Mouse (Mus musculus) gastrocnemius, postnatal 36 days (tissue): ENCODE data around the gene Diaph3. TPM values are rescaled to one million over a fixed set of nuclear protein-coding genes. Genes with fewer than 3 reads are reported as not detected.
"Not testable (repeated sequence)": the region's sequence is repeated elsewhere in the genome, so short reads cannot be mapped to it uniquely, and the experiment has no call there.

Experiments used
- DNase-seq, 2 experiments: peaks; one replicate each; pipeline ENCODE4 v3.0.0; 2022
- intact Hi-C: fragments of 180-260 bp; cut with DNase I; formaldehyde crosslinking; loops from one replicate; pipeline ENCODE4 v1.15.1; 2025
- total RNA-seq, 2 experiments: library from RNA; stranded (reverse); gene quantifications; 2 replicates each; pipeline ENCODE4 v1.2.3; 2021

The Diaph3 gene
- total RNA-seq, 2 experiments from 2014 or later: 0.72 to 0.74 TPM

GRCm38 (mm10) chr14:86748876-86749275 lies 392.2 kb downstream of the Diaph3 start:
- intact Hi-C loops: no loop called here
- DNase-seq: no peak

DNA sequence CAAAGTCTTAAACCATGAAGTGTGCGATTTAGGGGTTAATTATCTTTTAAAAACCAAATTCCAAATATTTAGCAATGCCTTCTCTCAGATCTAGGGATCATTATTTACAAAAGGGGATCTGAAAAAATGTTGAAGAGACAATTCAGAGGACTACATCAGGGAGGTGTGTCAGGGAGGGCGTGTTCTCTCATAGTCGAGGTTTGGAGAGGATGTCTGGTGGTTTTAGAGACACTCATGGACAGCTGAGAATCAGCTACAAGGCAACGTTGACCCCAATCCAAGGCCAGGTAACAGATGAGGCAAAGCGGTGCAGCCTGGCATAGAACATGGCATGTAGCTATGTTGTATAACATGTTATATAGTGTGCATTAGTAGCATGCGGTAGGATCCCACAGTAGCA lies 396.5 kb downstream of the Diaph3 start:
- intact Hi-C loops: no loop called here
- DNase-seq: no peak

- no peak for DNase-seq
Measured at GRCm38 (mm10) chr14:86741855-86742531, 399.0 kb downstream of the Diaph3 start.

GRCm38 (mm10) chr14:86738916-86739315 lies 402.1 kb downstream of the Diaph3 start:
- intact Hi-C loops: no loop called here
- no peak for DNase-seq

More at GRCm38 (mm10) chr14:86741855-86742531, 399.0 kb downstream of the Diaph3 start:
- intact Hi-C loops: no loop called here

GRCm38 (mm10) chr14:86736646-86737045 lies 404.4 kb downstream of the Diaph3 start:
- intact Hi-C loops: no loop called here
- no peak for DNase-seq

GRCm38 (mm10) chr14:86731300-86731699 lies 409.7 kb downstream of the Diaph3 start:
- intact Hi-C loops: no loop called here
- no peak for DNase-seq

DNA sequence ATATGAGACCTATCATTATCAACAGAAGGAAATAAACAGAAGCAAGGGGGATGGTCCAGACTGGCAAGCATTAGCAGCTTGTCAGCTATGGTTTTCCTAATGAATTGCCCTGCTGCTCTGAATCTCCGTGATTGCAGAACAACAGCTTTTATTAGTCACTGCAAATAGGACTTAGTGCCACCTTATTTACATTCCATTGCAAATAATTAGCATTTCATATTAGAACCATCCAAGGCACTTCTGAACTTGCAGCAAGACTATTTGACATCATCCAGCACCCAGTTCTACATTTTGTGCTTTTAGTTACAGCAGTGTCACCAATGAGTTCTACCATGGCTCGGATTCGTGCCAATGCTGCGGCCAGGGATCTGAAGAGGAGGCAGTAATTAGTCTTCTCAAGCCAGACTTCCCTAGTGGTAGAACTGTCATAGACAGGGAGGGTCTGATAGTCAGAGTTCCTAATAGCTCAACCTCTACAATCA lies 411.4 kb downstream of the Diaph3 start:
- intact Hi-C loops: no loop called here
- DNase-seq: no peak

DNA sequence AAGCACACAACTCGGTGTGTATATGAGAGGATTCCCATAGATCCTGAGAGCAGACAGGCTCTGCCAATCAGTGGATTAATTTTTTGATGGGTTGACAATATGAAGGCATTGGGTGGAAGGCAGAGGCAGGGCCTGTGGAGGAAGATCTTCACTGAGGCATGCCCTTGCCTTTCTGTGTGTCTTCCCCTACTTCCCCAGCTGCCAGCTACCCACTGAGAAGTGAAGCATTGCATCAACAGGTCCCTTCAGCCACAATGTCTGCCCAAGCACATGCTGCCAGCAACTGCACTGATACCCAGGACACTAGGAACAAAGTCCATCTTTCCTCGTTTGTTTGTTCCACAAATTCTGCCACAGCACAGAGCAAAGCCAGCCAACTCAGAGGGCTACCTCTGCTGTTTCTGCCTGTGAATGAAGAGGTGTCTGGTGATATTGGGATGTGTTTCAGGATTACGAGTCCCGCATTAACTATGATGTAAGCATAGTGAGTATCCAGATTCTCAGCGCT lies 413.4 kb downstream of the Diaph3 start:
- DNase-seq: no peak
- intact Hi-C loops: no loop called here

DNA sequence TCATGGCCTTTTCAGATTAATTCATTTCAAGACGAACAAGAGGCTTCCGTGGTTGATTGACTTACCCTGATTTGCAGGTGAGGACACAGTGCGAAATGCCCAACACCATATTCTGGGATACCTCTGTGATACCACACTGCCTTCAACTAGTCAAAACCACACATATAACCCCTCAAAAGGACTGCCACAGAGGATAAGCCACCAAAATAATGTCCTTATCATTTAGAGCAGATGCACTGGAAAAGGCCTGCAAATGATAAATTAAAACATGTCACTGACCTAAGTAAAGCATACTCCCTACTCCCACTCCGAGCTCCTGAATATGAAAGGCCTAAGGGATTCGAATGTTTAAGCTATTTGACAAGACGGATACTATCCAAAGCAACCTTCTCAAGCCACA lies 419.3 kb downstream of the Diaph3 start:
- no peak for DNase-seq
- intact Hi-C loops: no loop called here

GRCm38 (mm10) chr14:86721082-86721481 lies 420.0 kb downstream of the Diaph3 start:
- DNase-seq: no peak
- intact Hi-C loops: no loop called here

GRCm38 (mm10) chr14:86720408-86720807 lies 420.6 kb downstream of the Diaph3 start:
- DNase-seq, intact Hi-C loops: not testable (repeated sequence)

- DNase-seq: no peak
- intact Hi-C loops: no loop called here
Measured at GRCm38 (mm10) chr14:86714088-86714690, 426.8 kb downstream of the Diaph3 start.

GRCm38 (mm10) chr14:86704080-86704479 lies 437.0 kb downstream of the Diaph3 start:
- intact Hi-C loops: no loop called here
- DNase-seq: no peak

DNA sequence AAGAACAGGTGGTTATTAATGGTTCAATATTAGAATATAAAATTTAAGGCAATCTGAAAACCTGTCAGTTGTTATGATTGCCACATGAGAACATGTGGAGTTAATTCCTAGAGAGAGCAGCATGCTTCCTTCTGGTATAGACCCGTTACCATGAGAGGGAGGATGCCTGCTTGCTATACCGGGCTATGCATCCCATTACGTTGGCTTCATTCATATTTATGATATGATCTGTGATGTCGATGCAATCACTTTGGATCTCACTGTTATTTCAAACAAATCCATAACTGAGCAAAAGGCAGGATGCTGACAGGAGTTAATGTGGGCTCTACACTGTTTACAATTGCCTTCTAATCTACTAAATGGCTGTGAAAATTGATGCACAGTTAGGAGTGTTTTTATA lies 439.9 kb downstream of the Diaph3 start:
- intact Hi-C loops: no loop called here

GRCm38 (mm10) chr14:86697887-86698286 lies 443.1 kb downstream of the Diaph3 start:
- no peak for DNase-seq
- intact Hi-C loops: no loop called here

More for the DNA sequence above, 439.9 kb downstream of the Diaph3 start:
- no peak for DNase-seq

GRCm38 (mm10) chr14:86692714-86693113 lies 448.3 kb downstream of the Diaph3 start:
- intact Hi-C loops: no loop called here
- no peak for DNase-seq

- DNase-seq: no peak
- intact Hi-C loops: no loop called here
Measured at GRCm38 (mm10) chr14:86691298-86691697, 449.7 kb downstream of the Diaph3 start.

DNA sequence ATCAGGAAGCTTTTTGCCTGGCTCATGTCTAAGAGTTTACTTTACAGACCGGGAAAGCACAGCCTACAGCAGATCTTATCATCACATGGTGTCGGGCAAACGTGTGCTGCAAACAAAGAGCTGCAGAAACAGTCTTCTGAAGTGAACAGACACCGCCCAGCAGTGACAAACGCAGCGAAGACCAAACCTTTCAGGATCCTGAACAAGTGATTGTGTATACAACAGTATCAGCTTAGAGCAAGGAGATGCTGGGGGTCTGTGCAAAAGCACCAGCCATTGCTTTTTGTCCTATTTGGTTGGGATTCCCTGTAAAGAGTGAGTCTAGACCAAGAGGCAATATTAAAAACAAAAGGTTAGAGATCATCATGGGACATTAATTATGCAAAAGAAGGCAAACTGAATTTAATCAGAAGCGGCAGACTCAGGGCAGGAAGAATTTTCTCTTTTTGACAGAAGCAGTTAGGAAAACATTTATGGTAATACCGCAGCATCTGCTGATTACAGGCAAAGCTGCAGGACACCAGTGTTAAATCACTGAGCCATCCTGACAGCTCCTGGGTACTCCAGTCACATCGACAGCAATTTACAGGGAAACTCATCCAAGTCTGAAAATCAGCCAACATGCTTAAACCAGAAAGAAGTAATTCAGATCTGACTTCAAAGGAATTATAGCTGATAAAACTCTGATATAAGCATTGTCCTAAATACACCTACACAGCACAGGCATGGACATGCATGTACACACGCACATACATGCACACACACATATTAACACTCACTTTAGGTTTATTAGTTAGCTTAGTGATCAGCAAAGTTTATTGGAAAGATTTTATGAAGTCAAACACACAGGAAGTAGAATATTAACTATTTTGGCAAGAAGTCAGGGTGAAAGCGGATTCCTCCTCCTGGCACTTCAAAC lies 456.2 kb downstream of the Diaph3 start:
- no peak for DNase-seq
- intact Hi-C loops: no loop called here

- intact Hi-C loops: no loop called here
- DNase-seq: no peak
Measured at GRCm38 (mm10) chr14:86681951-86682350, 459.1 kb downstream of the Diaph3 start.

DNA sequence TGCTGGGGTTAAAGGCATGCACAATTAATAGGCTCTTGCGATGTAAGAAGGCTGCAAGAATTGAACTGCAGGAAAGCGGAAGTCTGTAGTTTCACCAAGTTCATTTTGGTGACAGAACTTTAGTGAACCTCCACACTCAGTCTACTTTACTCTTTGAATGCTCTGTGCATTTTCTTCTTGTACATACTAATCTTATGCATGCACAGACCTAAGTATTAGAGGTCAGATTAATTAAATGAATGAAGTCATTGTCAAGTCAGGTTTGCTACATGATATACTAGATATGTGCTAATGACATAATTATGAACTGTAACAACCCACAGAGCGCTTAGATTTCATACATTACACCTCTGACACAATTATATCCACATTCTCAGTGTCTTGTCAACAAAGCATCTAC lies 462.0 kb downstream of the Diaph3 start:
- intact Hi-C loops: no loop called here
- no peak for DNase-seq
